In genomic region chr10:67212031-67212430, GRCm38 (mm10) we compare ENCODE assay signal across 20 mouse cellular contexts.
DNase-seq lines count a peak whose midpoint lies in the region; ATAC-seq and TF ChIP-seq lines count a peak whose summit lies in the region.
"Had no signal": no experiment of that assay in that cellular context is flagged by ENCODE, and none has a peak within 500 bp of the region (broad histone marks: within the 10 kb centered on the region; RNA-seq: fewer than 3 reads in every experiment).

No protein-coding gene starts in this region.

- TF ChIP-seq CTCF in liver, embryonic 14.5 days (IDR thresholded peaks at IDR 0.05; ENCODE audit: low read depth), result 0 out of 2 replicates have a peak, but pooled peaks have one; percentile 9
- no peak for TF ChIP-seq CTCF in liver, postnatal 0 days (IDR thresholded peaks at IDR 0.05; ENCODE audit: low read depth)

- H3K27me3 ChIP-seq in kidney, embryonic 15.5 days, result no peaks in the 10 kb centered on the region
- H3K27me3 ChIP-seq in liver, embryonic 14.5 days (ENCODE audit: control insufficient read depth, insufficient read depth, low read length), result no peaks in the 10 kb centered on the region
- no peaks in the 10 kb centered on the region for H3K27me3 ChIP-seq in liver, embryonic 11.5 days (replicated peaks; ENCODE audit: control insufficient read depth, insufficient read depth, low read length)
- H3K27me3 ChIP-seq in intestine, embryonic 15.5 days (replicated peaks), result no peaks in the 10 kb centered on the region
- H3K27me3 ChIP-seq in liver, postnatal 0 days (ENCODE audit: insufficient read depth, low read length), result no peaks in the 10 kb centered on the region
- H3K27me3 ChIP-seq: embryonic facial prominence, embryonic 15.5 days; heart, embryonic 12.5 days had no signal

- WGBS in kidney, embryonic 15.5 days, result 79% methylated on average over 5 of the region's 5 CpGs
- 81% methylated on average over 5 of the region's 5 CpGs for WGBS in liver, embryonic 14.5 days (ENCODE audit: insufficient replicate concordance)
- WGBS in liver, embryonic 11.5 days, result 89% methylated on average over 5 of the region's 5 CpGs
- 91% methylated on average over 5 of the region's 5 CpGs for WGBS in intestine, embryonic 15.5 days
- 76% methylated on average over 5 of the region's 5 CpGs for WGBS in liver, postnatal 0 days (ENCODE audit: insufficient replicate concordance)

- H3K4me3 ChIP-seq in kidney, embryonic 15.5 days (replicated peaks), result no peak overlapping the region
- no peak overlapping the region for H3K4me3 ChIP-seq in liver, embryonic 14.5 days (ENCODE audit: insufficient read depth in 1 of 2, low read depth in 2 of 2, low read length in 2 of 2)
- no peak overlapping the region for H3K4me3 ChIP-seq in liver, embryonic 11.5 days (ENCODE audit: low read depth, low read length)
- no peak overlapping the region for H3K4me3 ChIP-seq in intestine, embryonic 15.5 days (replicated peaks)
- H3K4me3 ChIP-seq in liver, postnatal 0 days (ENCODE audit: low read depth, low read length), result no peak overlapping the region
- H3K4me3 ChIP-seq: embryonic facial prominence, embryonic 15.5 days; erythroblast, embryonic 14.5 days; forebrain, embryonic 10.5 days; gastrocnemius, adult 2 months; heart, embryonic 12.5 days; hindbrain, embryonic 10.5 days had no signal

- H3K4me2 ChIP-seq in kidney, embryonic 15.5 days, result no peak overlapping the region
- no peak overlapping the region for H3K4me2 ChIP-seq in liver, embryonic 14.5 days (ENCODE audit: low read depth)
- no peak overlapping the region for H3K4me2 ChIP-seq in liver, embryonic 11.5 days
- no peak overlapping the region for H3K4me2 ChIP-seq in intestine, embryonic 15.5 days (replicated peaks)
- H3K4me2 ChIP-seq in liver, postnatal 0 days (ENCODE audit: low read depth, low read length), result no peak overlapping the region
- H3K4me2 ChIP-seq: embryonic facial prominence, embryonic 15.5 days; heart, embryonic 12.5 days had no signal

- no peak for DNase-seq in kidney, adult 18-20 months
- no peak for DNase-seq in liver, embryonic 14.5 days (ENCODE audit: low read depth in 3 of 3, low spot score in 3 of 3)
- no peak for DNase-seq in liver, embryonic 11.5 days (ENCODE audit: low spot score)
- no peak for DNase-seq in liver, postnatal 0 days
- no peak for DNase-seq in urinary bladder, postnatal 36 days (ENCODE audit: low spot score in 2 of 2)
- DNase-seq: adrenal gland, postnatal 10 days; cerebellum, adult 11 months; cerebellum, adult 8-10 months; cerebellum, postnatal 14 days; embryo, embryonic 11 days; gastrocnemius, adult 2 months; gastrocnemius, postnatal 25 days had no signal

- no peak overlapping the region for H3K27ac ChIP-seq in kidney, embryonic 15.5 days
- H3K27ac ChIP-seq in liver, embryonic 14.5 days, result no peak overlapping the region
- no peak overlapping the region for H3K27ac ChIP-seq in liver, embryonic 11.5 days (ENCODE audit: low read depth, low read length)
- no peak overlapping the region for H3K27ac ChIP-seq in intestine, embryonic 15.5 days
- no peak overlapping the region for H3K27ac ChIP-seq in liver, postnatal 0 days (ENCODE audit: low read depth)
- H3K27ac ChIP-seq: embryonic facial prominence, embryonic 15.5 days; forebrain, embryonic 10.5 days; gastrocnemius, adult 2 months; hindbrain, embryonic 10.5 days had no signal

- H3K9ac ChIP-seq in kidney, embryonic 15.5 days, result no peak overlapping the region
- H3K9ac ChIP-seq in liver, embryonic 14.5 days (replicated peaks), result no peak overlapping the region
- no peak overlapping the region for H3K9ac ChIP-seq in liver, embryonic 11.5 days (ENCODE audit: low read depth, low read length)
- no peak overlapping the region for H3K9ac ChIP-seq in intestine, embryonic 15.5 days
- H3K9ac ChIP-seq in liver, postnatal 0 days (replicated peaks), result no peak overlapping the region
- H3K9ac ChIP-seq: embryonic facial prominence, embryonic 15.5 days; heart, embryonic 12.5 days had no signal

- TF ChIP-seq EP300 in liver, embryonic 14.5 days (IDR thresholded peaks at IDR 0.05; ENCODE audit: low read depth), result no peak
- TF ChIP-seq EP300 in liver, postnatal 0 days (IDR thresholded peaks at IDR 0.05; ENCODE audit: low read depth), result no peak

- ATAC-seq in kidney, embryonic 15.5 days (replicated peaks; ENCODE audit: low FRiP score), result peak; percentile 54
- no peak for ATAC-seq in liver, embryonic 14.5 days (ENCODE audit: insufficient read depth)
- no peak for ATAC-seq in liver, embryonic 11.5 days (replicated peaks; ENCODE audit: low FRiP score)
- ATAC-seq in intestine, embryonic 15.5 days, result peak; percentile 51; the same call in 1 of the 2 replicates
- ATAC-seq in liver, postnatal 0 days, result peak; percentile 65
- ATAC-seq: forebrain, embryonic 14.5 days had no signal

- peaks cover 2% of the 10 kb centered on the region for H3K36me3 ChIP-seq in kidney, embryonic 15.5 days
- H3K36me3 ChIP-seq in liver, embryonic 14.5 days (replicated peaks; ENCODE audit: control insufficient read depth, insufficient read depth, low read depth), result no peaks in the 10 kb centered on the region
- no peaks in the 10 kb centered on the region for H3K36me3 ChIP-seq in liver, embryonic 11.5 days (ENCODE audit: control insufficient read depth, insufficient read depth, low read length)
- no peaks in the 10 kb centered on the region for H3K36me3 ChIP-seq in intestine, embryonic 15.5 days
- peaks cover 2% of the 10 kb centered on the region for H3K36me3 ChIP-seq in liver, postnatal 0 days (replicated peaks; ENCODE audit: insufficient read depth, low read length)
- H3K36me3 ChIP-seq: embryonic facial prominence, embryonic 15.5 days had no signal

- peaks cover 6% of the 10 kb centered on the region for H3K4me1 ChIP-seq in kidney, embryonic 15.5 days
- H3K4me1 ChIP-seq in liver, embryonic 14.5 days (replicated peaks; ENCODE audit: control insufficient read depth in 2 of 2, insufficient read depth in 2 of 2, low read length in 1 of 2), result peaks cover 0 to 2% of the 10 kb centered on the region in 2 experiments; a peak in 1 of 4 replicates
- peaks cover 3% of the 10 kb centered on the region for H3K4me1 ChIP-seq in liver, embryonic 11.5 days (replicated peaks; ENCODE audit: control insufficient read depth, insufficient read depth, low read length)
- peaks cover 7% of the 10 kb centered on the region; the same call in 1 of the 2 replicates for H3K4me1 ChIP-seq in intestine, embryonic 15.5 days (replicated peaks)
- H3K4me1 ChIP-seq in liver, postnatal 0 days (ENCODE audit: insufficient read depth), result peaks cover 15% of the 10 kb centered on the region

- H3K9me3 ChIP-seq in kidney, embryonic 15.5 days (replicated peaks), result no peaks in the 10 kb centered on the region
- no peaks in the 10 kb centered on the region for H3K9me3 ChIP-seq in liver, embryonic 14.5 days (ENCODE audit: control insufficient read depth, low read length)
- H3K9me3 ChIP-seq in liver, embryonic 11.5 days (ENCODE audit: control insufficient read depth, low read length), result no peaks in the 10 kb centered on the region
- H3K9me3 ChIP-seq in intestine, embryonic 15.5 days, result no peaks in the 10 kb centered on the region
- H3K9me3 ChIP-seq in liver, postnatal 0 days (ENCODE audit: low read length), result no peaks in the 10 kb centered on the region
- H3K9me3 ChIP-seq: embryonic facial prominence, embryonic 15.5 days; forebrain, embryonic 10.5 days; heart, embryonic 12.5 days; hindbrain, embryonic 10.5 days had no signal

Comparison
In these comparisons a context has a peak if more than half of its experiments do, and no peak if none do; other contexts are left out.
1. ATAC-seq: peak in kidney, embryonic 15.5 days (single experiment), intestine, embryonic 15.5 days (single experiment) and liver, postnatal 0 days (single experiment); none in liver, embryonic 14.5 days (single experiment) and liver, embryonic 11.5 days (single experiment).